In genomic region chr11:102299839-102300238, GRCm38 (mm10) we compare ENCODE assay signal across 1 mouse cellular context.
TF ChIP-seq lines count a peak whose summit lies in the region.

No protein-coding gene starts in this region.

TF ChIP-seq in MEL, 35 proteins besides CTCF, POLR2A, EP300 and RAD21 (continued from another document):
- peak; percentile 47; the same call in 1 of the 2 replicates for TF ChIP-seq TBP (IDR thresholded peaks at IDR 0.05; ENCODE audit: low read depth, low read length)
- TF ChIP-seq MAZ (IDR thresholded peaks at IDR 0.05; ENCODE audit: low read depth, low read length) = peak; percentile 66; the same call in 1 of the 2 replicates
- TF ChIP-seq NRF1 (IDR thresholded peaks at IDR 0.05; ENCODE audit: insufficient read depth, low read depth, low read length, poor library complexity, severe bottlenecking) = no peak
- TF ChIP-seq HCFC1 (IDR thresholded peaks at IDR 0.05; ENCODE audit: low read depth, low read length) = peak; percentile 72
- peak; percentile 49; the same call in 1 of the 2 replicates for TF ChIP-seq ETS1 (IDR thresholded peaks at IDR 0.05; ENCODE audit: low read depth, low read length)
- peak; percentile 87 for TF ChIP-seq SMC3 (IDR thresholded peaks at IDR 0.05; ENCODE audit: low read depth, low read length)
- TF ChIP-seq ZNF384 (IDR thresholded peaks at IDR 0.05; ENCODE audit: low read depth, low read length) = peak; percentile 99
- no peak for TF ChIP-seq CHD2 (IDR thresholded peaks at IDR 0.05; ENCODE audit: low read length)
- TF ChIP-seq KAT2A (conservative IDR thresholded peaks at IDR 0.05; ENCODE audit: low read depth, low read length) = no peak
- peak; percentile 51; the same call in 1 of the 2 replicates for TF ChIP-seq MXI1 (IDR thresholded peaks at IDR 0.05; ENCODE audit: low read depth, low read length)
- no peak for TF ChIP-seq POLR2AphosphoS5 (IDR thresholded peaks at IDR 0.05; ENCODE audit: borderline replicate concordance, low read depth, low read length)
- no peak for TF ChIP-seq MAFK (IDR thresholded peaks at IDR 0.05; ENCODE audit: borderline replicate concordance, low read depth, low read length)
- TF ChIP-seq UBTF (IDR thresholded peaks at IDR 0.05; ENCODE audit: borderline replicate concordance, insufficient read depth, low read depth, low read length) = no peak
- peak; percentile 79; the same call in 1 of the 2 replicates for TF ChIP-seq ZKSCAN1 (IDR thresholded peaks at IDR 0.05; ENCODE audit: low read depth, low read length)
- TF ChIP-seq MYC (IDR thresholded peaks at IDR 0.05; ENCODE audit: low read depth, low read length) = peak; percentile 92
- TF ChIP-seq E2F4 (IDR thresholded peaks at IDR 0.05; ENCODE audit: borderline replicate concordance, low read depth, low read length) = no peak
- no peak for TF ChIP-seq USF2 (IDR thresholded peaks at IDR 0.05; ENCODE audit: borderline replicate concordance in 1 of 2, insufficient read depth in 1 of 2, low read depth in 1 of 2, low read length in 2 of 2)
- 0 out of 2 replicates have a peak, but pooled peaks have one; percentile 26 for TF ChIP-seq JUND (IDR thresholded peaks at IDR 0.05; ENCODE audit: low read depth, low read length)
- TF ChIP-seq GABPA (IDR thresholded peaks at IDR 0.05; ENCODE audit: low read depth, low read length) = no peak
- no peak for TF ChIP-seq NELFE (IDR thresholded peaks at IDR 0.05; ENCODE audit: low read depth, low read length)
- TF ChIP-seq USF1 (IDR thresholded peaks at IDR 0.05; ENCODE audit: low read depth, low read length) = peak; percentile 40; the same call in 1 of the 2 replicates
- TF ChIP-seq GATA1 (IDR thresholded peaks at IDR 0.05; ENCODE audit: low read depth, low read length) = no peak
- TF ChIP-seq SIN3A (IDR thresholded peaks at IDR 0.05; ENCODE audit: low read length) = peak; percentile 84
- TF ChIP-seq MAX (IDR thresholded peaks at IDR 0.05; ENCODE audit: low read length) = peak; percentile 72
- TF ChIP-seq RCOR1 (IDR thresholded peaks at IDR 0.05; ENCODE audit: low read depth, low read length) = no peak
- TF ChIP-seq MEF2A (IDR thresholded peaks at IDR 0.05; ENCODE audit: extremely low read depth, insufficient replicate concordance, low read depth, low read length, poor library complexity, severe bottlenecking) = no peak
- TF ChIP-seq POLR2AphosphoS2 (IDR thresholded peaks at IDR 0.05; ENCODE audit: low read length) = no peak
- no peak for TF ChIP-seq CHD1 (IDR thresholded peaks at IDR 0.05; ENCODE audit: low read depth, low read length)
